Mouse (Mus musculus): ENCODE measurements around the gene Nfkbia. TPM values are rescaled to one million over a fixed set of nuclear protein-coding genes. Genes with fewer than 3 reads are reported as not detected.

Nfkbia gene
- polyA plus RNA-seq, 1 experiment from 2014 or later: 61.6 TPM

DNA sequence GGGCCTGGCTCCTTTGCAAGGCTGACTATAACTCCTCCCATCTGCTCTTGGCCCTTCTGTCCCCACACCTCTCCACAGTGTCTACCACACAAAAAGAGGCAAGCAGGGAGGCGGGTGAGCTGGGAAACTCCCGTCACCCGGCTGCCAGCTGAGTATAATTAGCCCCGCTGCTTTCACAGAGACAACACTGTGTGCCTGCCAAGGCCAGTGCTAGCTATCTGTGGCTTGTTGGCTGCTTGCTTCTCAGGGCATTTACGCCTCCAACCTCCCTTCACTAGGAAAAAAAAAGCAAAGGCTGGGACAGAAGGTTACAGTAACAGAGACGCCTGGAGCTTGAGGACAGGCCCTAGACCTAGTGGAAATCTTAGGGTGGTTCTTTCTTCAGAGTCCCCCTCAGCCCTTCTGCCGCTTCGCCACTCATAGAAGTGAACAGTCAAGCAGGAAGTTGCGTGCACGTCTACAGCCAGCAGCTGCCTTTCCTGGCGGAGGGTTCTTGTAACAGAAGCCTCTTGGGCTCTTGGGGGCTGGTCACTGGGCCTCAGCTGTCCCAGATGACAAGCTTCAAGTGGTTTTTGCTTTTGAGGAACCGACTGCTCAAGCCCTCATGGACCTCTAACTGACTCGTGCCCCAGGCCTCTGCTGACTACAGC lies 45.6 kb downstream of the Nfkbia start:
- ATAC-seq (ENCODE audit: low FRiP score, low read depth): peak; percentile 92
- peaks cover 26% of the 10 kb centered on the region for H3K4me1 ChIP-seq (replicated peaks)
- no peak overlapping the region for H3K4me3 ChIP-seq
- no peak overlapping the region; the same call in 1 of the 2 replicates for H3K9ac ChIP-seq
- WGBS: 16% methylated on average over 13 of the region's 13 CpGs
- no peaks in the 10 kb centered on the region for H3K27me3 ChIP-seq
- peak overlapping the region; percentile 21; the same call in 1 of the 2 replicates for H3K4me2 ChIP-seq
- peak overlapping the region; percentile 83 for H3K27ac ChIP-seq (replicated peaks)
- H3K36me3 ChIP-seq: no peaks in the 10 kb centered on the region
- no peaks in the 10 kb centered on the region for H3K9me3 ChIP-seq

DNA sequence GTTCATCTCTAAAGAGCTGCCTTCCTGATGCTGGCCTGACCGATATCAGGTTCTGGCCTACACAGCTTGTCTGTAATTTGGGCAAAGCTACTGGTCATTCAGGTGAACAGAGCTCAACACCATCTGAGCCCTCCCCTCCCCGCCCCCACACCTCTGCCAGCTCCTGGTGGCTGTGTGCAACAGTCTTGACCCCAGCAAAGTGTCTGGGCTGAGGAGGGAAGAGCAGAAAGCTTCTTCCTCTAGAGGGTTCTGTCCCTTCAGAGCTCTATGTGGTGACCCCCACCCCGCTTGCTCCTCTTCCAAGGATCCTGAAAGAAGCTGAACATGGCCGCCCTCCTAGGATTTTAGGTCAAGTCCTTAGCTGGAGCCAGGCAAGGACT lies 46.1 kb downstream of the Nfkbia start:
- no peak for ATAC-seq (ENCODE audit: low FRiP score, low read depth)
- peak overlapping the region; percentile 83 for H3K27ac ChIP-seq (replicated peaks)
- H3K4me3 ChIP-seq: no peak overlapping the region
- H3K4me2 ChIP-seq: no peak overlapping the region
- H3K9ac ChIP-seq: no peak overlapping the region
- no peaks in the 10 kb centered on the region for H3K36me3 ChIP-seq
- WGBS: 79% methylated on average over 4 of the region's 4 CpGs
- H3K4me1 ChIP-seq (replicated peaks): peaks cover 26% of the 10 kb centered on the region
- H3K9me3 ChIP-seq: no peaks in the 10 kb centered on the region
- no peaks in the 10 kb centered on the region for H3K27me3 ChIP-seq

DNA sequence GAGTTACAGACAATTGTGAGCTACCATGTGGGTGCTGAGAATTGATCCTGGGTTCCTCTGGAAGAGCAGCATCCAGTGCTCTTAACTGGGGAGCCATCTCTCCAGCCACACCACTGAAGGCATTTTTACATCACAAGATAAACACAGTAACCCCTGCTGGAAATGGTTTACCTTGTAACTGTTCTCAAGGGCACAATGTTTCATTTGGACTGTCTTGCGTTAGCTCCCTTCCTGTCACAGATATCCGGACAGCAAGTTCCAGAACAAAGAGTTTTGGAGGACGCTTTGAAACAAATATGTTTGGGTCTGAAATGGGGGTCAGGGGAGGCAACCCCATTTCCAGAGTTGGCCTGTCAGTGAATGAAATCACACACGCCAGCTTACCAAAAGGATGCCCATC lies 46.9 kb downstream of the Nfkbia start:
- WGBS: 89% methylated on average over 4 of the region's 4 CpGs
- no peak for ATAC-seq (ENCODE audit: low FRiP score, low read depth)
- Histone ChIP-seq H3K27ac (replicated peaks) (peak overlapping the region; percentile 83; the same call in 1 of the 2 replicates), H3K4me1 (replicated peaks) (peaks cover 26% of the 10 kb centered on the region), H3K36me3 (no peaks in the 10 kb centered on the region), H3K9ac (no peak overlapping the region), H3K4me2 (no peak overlapping the region), H3K27me3 (no peaks in the 10 kb centered on the region), H3K9me3 (no peaks in the 10 kb centered on the region), H3K4me3 (no peak overlapping the region)

DNA sequence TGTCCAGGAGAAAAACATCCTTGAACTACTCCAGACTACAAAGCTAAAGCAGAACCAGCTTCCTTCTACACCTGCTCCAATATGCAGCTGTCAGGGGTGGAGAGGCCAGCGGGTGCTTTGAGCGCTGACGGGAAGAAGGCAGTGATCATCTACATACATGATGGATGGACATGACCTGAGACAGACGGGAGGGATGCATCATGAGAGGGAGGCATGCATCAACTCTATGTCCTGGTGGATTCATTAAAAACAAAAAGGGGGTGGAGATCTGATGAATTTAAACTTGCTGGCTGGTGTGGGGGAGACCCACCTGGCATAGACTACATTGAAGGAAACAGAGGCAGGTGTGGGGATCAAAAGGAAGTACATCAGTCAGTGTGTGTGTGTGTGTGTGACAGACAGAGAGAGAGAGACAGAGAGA lies 48.4 kb downstream of the Nfkbia start:
- H3K9ac ChIP-seq: no peak overlapping the region
- H3K4me1 ChIP-seq (replicated peaks): peaks cover 26% of the 10 kb centered on the region
- 66% methylated on average over 4 of the region's 4 CpGs for WGBS
- H3K27ac ChIP-seq (replicated peaks): no peak overlapping the region
- no peak for ATAC-seq (ENCODE audit: low FRiP score, low read depth)
- H3K4me3 ChIP-seq: no peak overlapping the region
- H3K27me3 ChIP-seq: no peaks in the 10 kb centered on the region
- no peak overlapping the region for H3K4me2 ChIP-seq
- H3K9me3 ChIP-seq: no peaks in the 10 kb centered on the region
- no peaks in the 10 kb centered on the region for H3K36me3 ChIP-seq

DNA sequence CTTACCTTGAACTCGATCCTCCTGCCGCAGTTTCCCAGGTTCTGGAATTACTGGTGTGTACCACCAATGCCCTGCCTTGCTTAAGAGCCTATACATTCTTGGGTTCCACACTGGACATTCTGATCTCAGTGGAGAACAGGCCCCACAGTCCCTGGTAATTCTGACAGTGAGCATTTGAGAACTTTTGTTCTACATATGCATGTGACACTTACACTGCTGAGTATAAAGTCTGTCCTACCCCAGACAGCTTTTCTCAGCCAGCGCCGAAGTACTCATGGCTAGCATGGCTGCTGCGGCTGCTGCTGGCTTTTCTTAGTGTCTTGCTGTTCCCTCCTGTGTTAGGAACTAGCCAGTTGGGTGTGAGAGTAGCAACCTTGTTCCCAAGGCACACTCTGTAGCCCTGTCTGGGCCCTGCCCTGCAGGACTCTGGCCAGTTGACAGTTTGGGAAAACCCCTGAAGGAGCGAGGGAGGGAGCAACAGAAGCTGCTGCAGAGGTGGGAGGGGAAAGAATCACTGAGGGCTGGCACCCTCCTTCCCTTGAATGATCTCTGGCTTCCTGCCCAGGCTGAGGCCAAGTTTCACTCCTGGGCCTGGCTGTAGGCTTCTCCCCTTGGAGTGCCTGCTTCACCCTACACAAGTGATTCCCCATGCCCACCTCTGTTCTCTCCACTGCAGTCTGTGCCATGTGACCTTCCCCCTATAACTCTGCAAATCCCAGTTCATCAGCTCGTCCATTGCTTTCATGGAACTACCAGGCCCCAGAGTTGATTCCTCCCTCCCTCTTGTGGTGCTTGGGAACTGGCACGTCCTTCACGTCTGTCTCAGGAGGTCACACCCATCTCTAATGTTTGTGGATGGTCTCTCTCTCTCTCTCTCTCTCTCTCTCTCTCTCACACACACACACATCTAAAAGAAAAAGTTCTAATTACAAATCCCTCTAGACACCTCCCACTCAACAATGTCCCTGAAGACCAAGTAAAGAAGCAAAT lies 49.3 kb downstream of the Nfkbia start:
- Histone ChIP-seq H3K27me3 (no peaks in the 10 kb centered on the region), H3K4me1 (replicated peaks) (peaks cover 34% of the 10 kb centered on the region), H3K27ac (replicated peaks) (peak overlapping the region; percentile 56; the same call in 1 of the 2 replicates), H3K4me2 (no peak overlapping the region), H3K9me3 (no peaks in the 10 kb centered on the region), H3K36me3 (no peaks in the 10 kb centered on the region), H3K4me3 (no peak overlapping the region), H3K9ac (no peak overlapping the region)
- 59% methylated on average over 9 of the region's 9 CpGs for WGBS
- peak; percentile 45; the same call in 1 of the 2 replicates for ATAC-seq (ENCODE audit: low FRiP score, low read depth)

DNA sequence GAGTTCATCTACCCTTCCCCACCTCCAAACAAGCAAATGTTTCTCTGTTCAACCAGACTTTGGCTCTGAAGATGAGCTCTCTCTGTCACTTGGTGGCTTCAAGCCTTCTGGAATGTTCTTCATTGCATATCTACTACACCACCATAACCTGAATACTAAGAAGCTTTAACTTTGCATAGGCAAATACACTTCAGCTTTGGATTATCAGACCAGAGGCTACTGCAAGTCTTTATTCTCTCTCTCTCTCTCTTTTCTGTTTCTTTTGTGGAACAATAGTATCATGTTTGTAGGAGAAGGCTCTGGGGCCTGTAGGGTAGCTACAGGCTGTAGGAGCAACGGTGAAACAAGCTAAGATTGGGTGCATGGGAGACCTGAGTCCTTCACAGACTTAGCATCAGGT lies 50.2 kb downstream of the Nfkbia start:
- no peak overlapping the region for H3K27ac ChIP-seq (replicated peaks)
- ATAC-seq (ENCODE audit: low FRiP score, low read depth): no peak
- H3K27me3 ChIP-seq: no peaks in the 10 kb centered on the region
- H3K9me3 ChIP-seq: no peaks in the 10 kb centered on the region
- no peak overlapping the region for H3K9ac ChIP-seq
- no peak overlapping the region for H3K4me2 ChIP-seq
- no peak overlapping the region for H3K4me3 ChIP-seq
- peaks cover 36% of the 10 kb centered on the region for H3K4me1 ChIP-seq (replicated peaks)
- WGBS: 94% methylated on average over 1 of the region's 1 CpGs
- no peaks in the 10 kb centered on the region for H3K36me3 ChIP-seq

DNA sequence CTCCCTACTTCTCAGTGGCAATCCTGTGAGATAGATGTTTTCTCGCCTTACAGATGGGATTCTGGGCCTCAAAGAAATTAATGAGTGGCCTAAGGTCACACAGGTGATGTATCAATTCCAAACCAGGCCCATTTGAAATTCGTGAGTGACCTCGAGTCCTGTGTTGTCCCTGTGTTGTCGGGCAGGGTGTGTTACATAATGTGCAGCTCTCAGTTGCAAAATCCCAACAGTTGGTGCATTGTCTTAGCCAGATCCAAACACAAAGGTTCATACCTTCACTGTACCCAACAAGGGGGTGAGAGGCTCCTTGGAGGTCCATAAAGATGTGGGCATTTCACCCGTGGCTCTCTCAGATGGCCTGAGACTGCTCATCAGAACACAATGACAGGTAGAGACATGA lies 52.0 kb downstream of the Nfkbia start:
- Histone ChIP-seq H3K4me2 (no peak overlapping the region), H3K4me1 (replicated peaks) (peaks cover 24% of the 10 kb centered on the region), H3K27ac (replicated peaks) (no peak overlapping the region), H3K36me3 (no peaks in the 10 kb centered on the region), H3K9ac (no peak overlapping the region), H3K27me3 (no peaks in the 10 kb centered on the region), H3K9me3 (no peaks in the 10 kb centered on the region), H3K4me3 (no peak overlapping the region)
- WGBS: 84% methylated on average over 5 of the region's 5 CpGs
- ATAC-seq (ENCODE audit: low FRiP score, low read depth): no peak

Other genes with a start within 250 kb of the Nfkbia start
- 9.6 and 10.9 TPM in 2 replicates for gene 1110008L16Rik, start 193.1 kb downstream of the Nfkbia start, polyA plus RNA-seq (2015; fragmentation: Nextera tagmentation; extraction: Ambion mirVana)
- gene Ppp2r3c, start 189.6 kb downstream of the Nfkbia start, polyA plus RNA-seq (2015; fragmentation: Nextera tagmentation; extraction: Ambion mirVana): 20.6 and 20.9 TPM in 2 replicates
- gene Psma6, start 108.4 kb downstream of the Nfkbia start, polyA plus RNA-seq (2015; fragmentation: Nextera tagmentation; extraction: Ambion mirVana): 389 and 393 TPM in 2 replicates
- gene Aldoart2, start 72.6 kb upstream of the Nfkbia start, polyA plus RNA-seq (2015; fragmentation: Nextera tagmentation; extraction: Ambion mirVana): not detected in 2 replicates
- gene Insm2, start 106.8 kb upstream of the Nfkbia start, polyA plus RNA-seq (2015; fragmentation: Nextera tagmentation; extraction: Ambion mirVana): 1.8 and 2.5 TPM in 2 replicates